Mouse (Mus musculus) hindbrain, embryonic 10.5 days (tissue): ENCODE data around the gene Naa35. TPM values are rescaled to one million over a fixed set of nuclear protein-coding genes. Genes with fewer than 3 reads are reported as not detected.
"Not testable (repeated sequence)": the region's sequence is repeated elsewhere in the genome, so short reads cannot be mapped to it uniquely, and the experiment has no call there.

Source experiments
- DNase-seq: peaks from one replicate; pipeline ENCODE4 v3.0.0-alpha.2; 2017; ENCODE audit warnings: low spot score
- H3K27ac ChIP-seq: fragments of 300-500 bp; sonication (generic); 2 replicates; pipeline ENCODE4 v1.5.1; 2016; ENCODE audit warnings: mild to moderate bottlenecking, moderate library complexity
- H3K27me3 ChIP-seq: fragments of 300-500 bp; sonication (generic); 2 replicates; pipeline ENCODE4 v1.6.1; 2016; ENCODE audit warnings: mild to moderate bottlenecking; ENCODE audit not compliant: poor library complexity, insufficient read depth, severe bottlenecking
- H3K36me3 ChIP-seq: fragments of 300-500 bp; sonication (generic); 2 replicates; pipeline ENCODE4 v1.6.1; 2016; ENCODE audit warnings: mild to moderate bottlenecking, moderate library complexity
- H3K4me1 ChIP-seq: fragments of 300-500 bp; sonication (generic); replicated peaks from 2 replicates; pipeline ENCODE4 v1.6.1; 2016; ENCODE audit warnings: mild to moderate bottlenecking
- H3K4me3 ChIP-seq: fragments of 300-500 bp; sonication (generic); 2 replicates; pipeline ENCODE4 v1.5.1; 2016; ENCODE audit warnings: mild to moderate bottlenecking, moderate library complexity
- H3K9me3 ChIP-seq: fragments of 300-500 bp; sonication (generic); 2 replicates; pipeline ENCODE4 v1.6.1; 2016; ENCODE audit warnings: mild to moderate bottlenecking, moderate library complexity
- WGBS: fragments of 180-500 bp; shearing (Covaris S2); methylation state at CpG from one replicate; pipeline ENCODE4 v1.1.7; 2016; 5-methylcytosine and 5-hydroxymethylcytosine counted together
- polyA plus RNA-seq: library from polyadenylated mRNA; unstranded; fragments of >200 nt; fragmentation: Nextera tagmentation; extraction: Ambion mirVana; gene quantifications from 2 replicates; pipeline ENCODE4 v1.2.1, GENCODE M21; 2016

Gene Naa35
- polyA plus RNA-seq, 1 experiment from 2014 or later: 104 TPM

DNA sequence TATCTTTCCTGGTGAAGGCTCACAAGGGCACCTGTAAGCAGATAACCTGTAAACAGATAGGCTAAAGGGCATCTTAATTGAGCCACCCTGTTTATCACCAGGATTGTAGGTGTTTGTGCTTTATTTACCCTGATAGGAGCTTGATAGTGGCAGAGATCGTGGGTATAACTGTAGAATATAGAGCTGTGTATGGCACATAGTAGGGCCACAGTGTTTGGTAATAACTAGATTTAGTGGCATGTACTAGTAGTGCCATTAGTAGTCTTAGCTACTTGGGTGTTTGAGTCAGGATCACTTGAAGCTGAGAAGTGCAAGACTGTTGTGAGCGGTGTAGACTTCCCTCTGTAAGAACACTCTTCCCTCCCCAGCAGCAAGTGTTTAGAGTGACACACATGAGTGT lies 2.1 kb downstream of the Naa35 start:
- H3K27me3 ChIP-seq: no peaks in the 10 kb centered on the region
- peaks cover 54% of the 10 kb centered on the region for H3K36me3 ChIP-seq
- no peak for DNase-seq
- no peak overlapping the region for H3K27ac ChIP-seq
- peaks cover 28% of the 10 kb centered on the region for H3K4me1 ChIP-seq
- H3K9me3 ChIP-seq: no peaks in the 10 kb centered on the region
- no peak overlapping the region for H3K4me3 ChIP-seq
- 92% methylated on average over 2 of the region's 2 CpGs for WGBS

- Histone ChIP-seq H3K9me3 (no peaks in the 10 kb centered on the region), H3K36me3 (peaks cover 79% of the 10 kb centered on the region), H3K4me1 (peaks cover 23% of the 10 kb centered on the region), H3K27ac (no peak overlapping the region), H3K4me3 (no peak overlapping the region), H3K27me3 (no peaks in the 10 kb centered on the region)
- 88% methylated on average over 4 of the region's 4 CpGs for WGBS
- no peak for DNase-seq
Observed at GRCm38 (mm10) chr13:59589672-59590071, 4.6 kb downstream of the Naa35 start.

DNA sequence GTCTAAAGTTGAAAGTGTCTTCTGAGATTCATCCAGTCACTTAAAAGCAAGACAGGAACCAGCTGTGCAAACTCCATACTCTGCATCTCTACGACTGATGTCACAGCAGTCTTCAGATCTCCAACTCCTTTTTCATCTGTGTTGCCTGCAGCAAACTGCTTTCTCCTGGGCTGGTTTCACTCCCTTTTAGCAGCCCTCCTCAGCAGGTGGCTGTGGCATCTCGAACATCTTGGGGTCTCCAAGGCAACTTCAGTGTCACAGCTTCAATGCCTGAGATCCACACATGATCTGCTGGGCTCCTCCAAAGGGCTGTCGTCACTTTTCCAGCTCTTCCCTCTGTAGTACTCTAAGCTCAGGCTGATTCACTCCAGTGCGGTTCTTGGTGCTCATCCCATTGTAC lies 5.6 kb downstream of the Naa35 start:
- H3K4me3 ChIP-seq: no peak overlapping the region
- no peaks in the 10 kb centered on the region for H3K27me3 ChIP-seq
- H3K36me3 ChIP-seq: peaks cover 86% of the 10 kb centered on the region
- H3K4me1 ChIP-seq: peaks cover 20% of the 10 kb centered on the region
- DNase-seq: no peak
- H3K27ac ChIP-seq: no peak overlapping the region
- no peaks in the 10 kb centered on the region for H3K9me3 ChIP-seq
- 93% methylated on average over 4 of the region's 4 CpGs for WGBS

GRCm38 (mm10) chr13:59592058-59592457 lies 7.0 kb downstream of the Naa35 start:
- H3K9me3 ChIP-seq, H3K27ac ChIP-seq, H3K4me3 ChIP-seq, H3K4me1 ChIP-seq, DNase-seq, H3K27me3 ChIP-seq: not testable (repeated sequence)
- peaks cover 97% of the 10 kb centered on the region for H3K36me3 ChIP-seq
- 95% methylated on average over 3 of the region's 3 CpGs for WGBS

DNA sequence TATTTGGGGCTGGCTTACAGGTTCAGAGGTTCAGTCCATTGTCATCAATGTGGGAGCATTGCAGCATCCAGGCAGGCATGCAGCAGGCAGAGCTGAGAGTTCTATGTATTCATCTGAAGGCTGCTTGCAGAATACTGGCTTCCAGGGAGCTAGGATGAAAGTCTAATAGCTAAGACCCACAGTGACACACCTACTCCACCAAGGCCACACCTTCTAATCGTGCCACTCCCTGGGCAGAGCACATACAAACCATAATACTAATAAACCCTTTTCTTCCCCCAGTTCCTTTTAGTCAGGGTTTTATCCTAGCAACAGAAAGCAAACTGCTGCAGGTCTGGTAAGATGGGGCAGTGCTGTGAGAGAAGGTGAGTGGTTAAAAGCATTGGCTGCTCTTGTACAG lies 7.6 kb downstream of the Naa35 start:
- no peak for DNase-seq
- H3K4me3 ChIP-seq: no peak overlapping the region
- 92% methylated on average over 1 of the region's 1 CpGs for WGBS
- H3K27ac ChIP-seq: no peak overlapping the region
- H3K4me1 ChIP-seq: peaks cover under 1% of the 10 kb centered on the region; the same call in 1 of the 2 replicates
- no peaks in the 10 kb centered on the region for H3K9me3 ChIP-seq
- H3K36me3 ChIP-seq: peaks cover 97% of the 10 kb centered on the region
- no peaks in the 10 kb centered on the region for H3K27me3 ChIP-seq

GRCm38 (mm10) chr13:59603096-59603495 lies 18.0 kb downstream of the Naa35 start:
- H3K4me1 ChIP-seq: 0 out of 2 replicates have a peak, but pooled peaks cover 3% of the 10 kb centered on the region
- H3K4me3 ChIP-seq: no peak overlapping the region
- DNase-seq: no peak
- no peaks in the 10 kb centered on the region for H3K27me3 ChIP-seq
- no peak overlapping the region for H3K27ac ChIP-seq
- H3K9me3 ChIP-seq: no peaks in the 10 kb centered on the region
- 94% methylated on average over 5 of the region's 5 CpGs for WGBS
- H3K36me3 ChIP-seq: peaks cover 99% of the 10 kb centered on the region

GRCm38 (mm10) chr13:59604511-59604910 lies 19.5 kb downstream of the Naa35 start:
- DNase-seq: no peak
- H3K36me3 ChIP-seq: peaks cover 100% of the 10 kb centered on the region

GRCm38 (mm10) chr13:59605221-59605922 lies 20.3 kb downstream of the Naa35 start:
- Histone ChIP-seq H3K4me1 (0 out of 2 replicates have a peak, but pooled peaks cover 3% of the 10 kb centered on the region), H3K27me3 (no peaks in the 10 kb centered on the region), H3K4me3 (no peak overlapping the region), H3K36me3 (peaks cover 100% of the 10 kb centered on the region), H3K9me3 (no peaks in the 10 kb centered on the region), H3K27ac (no peak overlapping the region)
- DNase-seq: no peak
- 93% methylated on average over 10 of the region's 10 CpGs for WGBS

More at GRCm38 (mm10) chr13:59604511-59604910, 19.5 kb downstream of the Naa35 start:
- no peak overlapping the region for H3K4me3 ChIP-seq
- H3K27me3 ChIP-seq: no peaks in the 10 kb centered on the region
- WGBS: 74% methylated on average over 1 of the region's 1 CpGs
- 0 out of 2 replicates have a peak, but pooled peaks cover 3% of the 10 kb centered on the region for H3K4me1 ChIP-seq
- H3K27ac ChIP-seq: no peak overlapping the region
- H3K9me3 ChIP-seq: no peaks in the 10 kb centered on the region

DNA sequence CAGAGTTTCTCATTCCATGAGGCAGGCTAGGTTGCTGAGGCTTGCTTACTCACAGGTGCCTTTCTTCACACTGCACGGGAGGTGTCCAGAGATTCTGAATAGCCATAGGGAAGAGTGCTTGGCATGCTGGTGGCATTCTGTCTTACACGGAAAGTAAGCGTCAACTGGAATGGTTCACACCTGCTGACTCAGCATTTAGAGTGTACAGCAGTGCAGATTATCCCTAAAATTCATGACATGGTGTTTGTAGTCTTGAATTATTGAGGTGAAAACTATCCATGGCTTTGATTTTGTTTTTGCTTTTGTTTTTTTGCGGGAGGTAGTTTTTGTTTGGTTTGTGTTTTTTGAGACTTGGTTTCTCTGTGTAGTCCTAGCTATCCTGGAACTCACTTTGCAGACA lies 24.8 kb downstream of the Naa35 start:
- Histone ChIP-seq H3K27me3 (no peaks in the 10 kb centered on the region), H3K4me1 (no peaks in the 10 kb centered on the region), H3K36me3 (peaks cover 100% of the 10 kb centered on the region), H3K4me3 (no peak overlapping the region), H3K27ac (no peak overlapping the region), H3K9me3 (no peaks in the 10 kb centered on the region)
- WGBS: 92% methylated on average over 4 of the region's 4 CpGs
- no peak for DNase-seq

DNA sequence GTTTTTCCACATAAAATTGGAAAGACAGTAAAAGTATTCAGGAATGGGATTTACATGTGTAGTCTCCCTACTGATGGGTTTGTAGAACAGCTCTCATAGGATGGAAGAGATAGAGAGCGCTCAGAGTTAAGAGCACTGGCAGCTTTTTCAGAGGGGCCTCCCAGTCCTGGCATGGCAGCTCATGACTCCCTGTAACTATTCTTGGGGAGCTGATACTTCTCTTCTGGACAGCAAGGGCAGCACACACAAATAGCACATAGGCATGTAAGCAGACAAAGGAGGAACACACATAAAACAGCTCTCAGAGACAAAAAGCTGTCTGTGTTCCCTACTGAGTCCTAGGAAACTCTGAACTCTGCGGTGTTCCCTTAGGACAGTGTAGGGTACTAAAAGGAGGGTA lies 25.4 kb downstream of the Naa35 start:
- Histone ChIP-seq H3K36me3 (peaks cover 100% of the 10 kb centered on the region), H3K4me1 (no peaks in the 10 kb centered on the region), H3K27me3 (no peaks in the 10 kb centered on the region), H3K27ac (no peak overlapping the region), H3K9me3 (no peaks in the 10 kb centered on the region), H3K4me3 (no peak overlapping the region)
- 98% methylated on average over 2 of the region's 2 CpGs for WGBS
- DNase-seq: no peak

DNA sequence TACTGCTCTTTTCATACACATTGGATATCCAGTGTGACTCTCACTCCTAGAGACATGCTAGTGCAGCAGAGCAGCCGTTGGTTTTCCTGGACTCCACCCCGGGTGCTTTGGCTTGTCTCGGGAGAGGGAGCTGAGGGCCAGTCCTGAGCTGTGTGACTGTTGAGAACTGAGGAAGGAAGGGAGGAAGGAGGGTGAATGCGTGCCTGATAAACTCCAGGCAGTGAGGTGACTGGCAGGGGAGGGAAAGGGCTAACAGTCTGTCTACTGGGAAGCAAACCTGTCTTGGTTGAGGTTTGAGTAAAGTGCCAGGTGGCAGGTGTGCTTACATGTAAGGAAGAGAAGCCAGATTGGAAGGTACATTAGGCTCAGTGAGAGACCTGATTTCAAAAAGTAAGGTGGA lies 28.8 kb downstream of the Naa35 start:
- Histone ChIP-seq H3K27me3 (no peaks in the 10 kb centered on the region), H3K4me3 (no peak overlapping the region), H3K27ac (no peak overlapping the region), H3K36me3 (peaks cover 97% of the 10 kb centered on the region), H3K4me1 (no peaks in the 10 kb centered on the region), H3K9me3 (no peaks in the 10 kb centered on the region)
- 89% methylated on average over 4 of the region's 4 CpGs for WGBS
- DNase-seq: no peak

DNA sequence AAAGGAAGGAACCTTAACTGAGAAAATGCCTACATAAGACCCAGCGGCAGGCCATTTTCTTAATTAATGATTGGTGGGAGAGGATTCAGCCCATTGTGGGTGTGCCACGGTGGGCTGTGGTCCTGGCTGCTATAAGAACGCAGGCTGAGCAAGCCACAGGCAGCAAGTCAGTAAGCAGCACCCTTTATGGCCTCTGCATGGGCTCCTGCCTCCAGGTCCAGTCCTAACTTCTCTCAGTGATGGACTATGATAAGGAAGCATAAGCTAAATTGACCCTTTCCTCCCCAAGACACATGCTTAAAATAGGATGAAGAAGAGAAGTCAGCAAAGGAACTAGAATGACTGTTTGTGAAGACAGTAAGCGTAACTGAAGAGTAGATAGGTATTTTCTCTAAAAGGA lies 30.1 kb downstream of the Naa35 start:
- H3K36me3 ChIP-seq: peaks cover 95% of the 10 kb centered on the region
- no peaks in the 10 kb centered on the region for H3K4me1 ChIP-seq
- H3K9me3 ChIP-seq: no peaks in the 10 kb centered on the region
- H3K27ac ChIP-seq: no peak overlapping the region
- no peaks in the 10 kb centered on the region for H3K27me3 ChIP-seq
- no peak for DNase-seq
- WGBS: 91% methylated on average over 4 of the region's 4 CpGs
- no peak overlapping the region for H3K4me3 ChIP-seq

DNA sequence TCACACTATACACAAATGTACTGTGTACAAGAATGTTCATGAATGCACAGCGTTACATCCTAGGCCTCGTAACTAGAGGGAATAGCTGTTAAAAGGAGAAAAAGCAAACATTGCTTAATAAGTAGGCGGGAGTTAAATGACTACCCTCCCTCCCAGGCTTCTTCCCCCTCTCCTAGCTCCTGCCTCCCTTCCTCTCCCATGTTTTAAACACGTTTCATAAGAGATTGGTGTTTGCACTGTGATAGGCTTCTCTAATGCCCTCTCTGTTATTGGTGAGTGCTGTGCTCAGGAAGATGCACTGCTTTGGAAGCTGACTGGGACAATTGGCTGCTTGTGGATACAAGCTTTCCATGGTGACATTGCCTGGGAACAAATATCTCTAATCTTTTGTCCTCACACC lies 30.5 kb downstream of the Naa35 start:
- Histone ChIP-seq H3K36me3 (peaks cover 95% of the 10 kb centered on the region), H3K4me1 (no peaks in the 10 kb centered on the region), H3K27ac (no peak overlapping the region), H3K4me3 (no peak overlapping the region), H3K9me3 (no peaks in the 10 kb centered on the region), H3K27me3 (no peaks in the 10 kb centered on the region)
- WGBS: 88% methylated on average over 4 of the region's 4 CpGs
- no peak for DNase-seq

GRCm38 (mm10) chr13:59618463-59618862 lies 33.4 kb downstream of the Naa35 start:
- no peaks in the 10 kb centered on the region for H3K27me3 ChIP-seq
- no peak for DNase-seq
- no peak overlapping the region for H3K4me3 ChIP-seq
- H3K36me3 ChIP-seq: peaks cover 94% of the 10 kb centered on the region
- H3K27ac ChIP-seq: no peak overlapping the region
- H3K4me1 ChIP-seq: no peaks in the 10 kb centered on the region
- 90% methylated on average over 6 of the region's 6 CpGs for WGBS
- H3K9me3 ChIP-seq: no peaks in the 10 kb centered on the region
